Mouse (Mus musculus) lung, adult 2 months (tissue): ENCODE data around the gene Zdhhc19.

Source experiments
- CTCF ChIP-seq: fragments of 200-500 bp; IDR thresholded peaks from 2 replicates; pipeline ENCODE4 v1.5.1; 2011; ENCODE audit warnings: mild to moderate bottlenecking, low read length, control low read depth; ENCODE audit not compliant: insufficient read depth
- POLR2A ChIP-seq: fragments of 200-500 bp; IDR thresholded peaks from 2 replicates; pipeline ENCODE4 v1.6.1; 2011; ENCODE audit warnings: low read depth, mild to moderate bottlenecking, control low read depth, low read length, borderline replicate concordance; ENCODE audit errors: extremely low read depth

GRCm38 (mm10) chr16:32477315-32477714 lies 18.8 kb upstream of the Zdhhc19 start:
- no peak for TF ChIP-seq CTCF
- TF ChIP-seq POLR2A = no peak
